Mouse (Mus musculus) limb, embryonic 12.5 days (tissue): ENCODE results near the gene Rcvrn. TPM values are rescaled to one million over a fixed set of nuclear protein-coding genes. Genes with fewer than 3 reads are reported as not detected.

Experiments used
- ATAC-seq: fragments of 200-750 bp; cut with Nextera tagmentation; 2 replicates; pipeline ENCODE4 v1.8.0; 2017; ENCODE audit warnings: low read depth, moderate TSS enrichment; ENCODE audit not compliant: insufficient number of reproducible peaks, insufficient read depth, low FRiP score, low TSS enrichment
- H3K27ac ChIP-seq: fragments of 300-500 bp; sonication (generic); 2 replicates; pipeline ENCODE4 v1.5.1; 2016; ENCODE audit warnings: mild to moderate bottlenecking, moderate library complexity
- H3K27me3 ChIP-seq: fragments of 300-500 bp; sonication (generic); 2 replicates; pipeline ENCODE4 v1.6.1; 2016; ENCODE audit warnings: mild to moderate bottlenecking, moderate library complexity
- H3K36me3 ChIP-seq: fragments of 300-500 bp; sonication (generic); 2 replicates; pipeline ENCODE4 v1.6.1; 2016; ENCODE audit warnings: mild to moderate bottlenecking, moderate library complexity
- H3K4me1 ChIP-seq: fragments of 300-500 bp; sonication (generic); replicated peaks from 2 replicates; pipeline ENCODE4 v1.6.1; 2016
- H3K4me2 ChIP-seq: fragments of 300-500 bp; sonication (generic); 2 replicates; pipeline ENCODE4 v1.6.1; 2016; ENCODE audit warnings: mild to moderate bottlenecking, moderate library complexity
- H3K4me3 ChIP-seq: fragments of 300-500 bp; sonication (generic); replicated peaks from 2 replicates; pipeline ENCODE4 v1.5.1; 2016; ENCODE audit warnings: mild to moderate bottlenecking
- H3K9ac ChIP-seq: fragments of 300-500 bp; sonication (generic); replicated peaks from 2 replicates; pipeline ENCODE4 v1.6.1; 2016; ENCODE audit warnings: mild to moderate bottlenecking, moderate library complexity
- H3K9me3 ChIP-seq: fragments of 300-500 bp; sonication (generic); 2 replicates; pipeline ENCODE4 v1.6.1; 2016; ENCODE audit warnings: mild to moderate bottlenecking, moderate library complexity
- whole genome bisulfite sequencing: fragments of 180-500 bp; shearing (Covaris S2); methylation state at CpG from one replicate; pipeline ENCODE4 v1.1.7; 2016; 5-methylcytosine and 5-hydroxymethylcytosine counted together
- polyA plus RNA-seq: library from polyadenylated mRNA; unstranded; fragments of >200 nt; fragmentation: Nextera tagmentation; extraction: Ambion mirVana; gene quantifications from 2 replicates; pipeline ENCODE4 v1.2.1, GENCODE M21; 2016

The Rcvrn gene
- polyA plus RNA-seq, 1 experiment from 2014 or later = not detected

DNA sequence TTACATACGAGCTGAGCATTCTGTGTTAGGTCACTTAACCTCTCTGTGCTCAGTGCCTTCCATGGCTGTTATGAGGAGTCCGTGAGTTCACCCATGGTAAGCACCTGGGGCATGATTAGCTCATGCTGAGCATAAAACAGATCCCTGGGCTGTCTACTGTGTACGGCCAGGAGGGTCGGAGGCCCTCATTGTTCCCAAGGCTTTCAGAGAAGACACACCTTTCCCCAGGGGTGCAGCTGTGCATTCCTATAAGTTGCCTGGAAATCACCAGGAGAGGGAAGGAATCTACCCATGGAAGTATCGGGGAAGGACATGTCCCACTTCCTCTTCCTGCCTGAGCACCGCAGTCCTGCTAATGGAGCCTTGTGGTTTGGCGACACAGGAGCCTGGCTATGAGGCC, 38.8 kb upstream of the Rcvrn start:
- peaks cover 13% of the 10 kb centered on the region for H3K4me1 ChIP-seq
- 83% methylated on average over 7 of the region's 7 CpGs for WGBS

DNA sequence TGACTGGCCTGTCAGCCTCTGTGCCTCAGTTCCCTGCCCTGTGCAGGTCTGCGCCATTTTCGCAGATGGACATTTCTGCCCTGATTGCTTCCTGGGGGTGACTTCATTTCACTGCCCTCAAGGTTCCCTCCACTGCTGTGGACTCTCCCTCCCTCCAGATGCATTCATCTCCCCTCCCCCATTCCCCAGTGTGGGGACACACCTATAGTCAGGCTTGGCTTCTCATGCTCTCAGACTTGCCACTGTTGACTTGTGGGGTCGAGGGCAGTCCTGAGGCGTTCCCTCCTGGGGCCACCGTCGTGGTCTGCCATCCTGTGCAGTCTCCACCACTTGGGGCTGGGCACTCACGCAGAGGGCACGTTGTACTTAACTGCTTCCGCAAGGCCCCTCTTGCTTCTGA, 38.3 kb upstream of the Rcvrn start:
- no peak overlapping the region for H3K4me3 ChIP-seq
- 92% methylated on average over 9 of the region's 9 CpGs for WGBS
- peaks cover 13% of the 10 kb centered on the region for H3K4me1 ChIP-seq
- no peaks in the 10 kb centered on the region; the same call in 1 of the 2 replicates for H3K27me3 ChIP-seq
- no peak overlapping the region for H3K9ac ChIP-seq
- ATAC-seq = no peak
- no peak overlapping the region for H3K4me2 ChIP-seq
- no peak overlapping the region for H3K27ac ChIP-seq
- no peaks in the 10 kb centered on the region for H3K9me3 ChIP-seq
- no peaks in the 10 kb centered on the region for H3K36me3 ChIP-seq

More for the DNA sequence above, 38.8 kb upstream of the Rcvrn start:
- H3K27ac ChIP-seq = no peak overlapping the region
- no peak for ATAC-seq
- H3K27me3 ChIP-seq = no peaks in the 10 kb centered on the region; the same call in 1 of the 2 replicates
- no peaks in the 10 kb centered on the region for H3K9me3 ChIP-seq
- H3K9ac ChIP-seq = no peak overlapping the region
- no peak overlapping the region for H3K4me2 ChIP-seq
- no peaks in the 10 kb centered on the region for H3K36me3 ChIP-seq
- no peak overlapping the region for H3K4me3 ChIP-seq

GRCm38 (mm10) chr11:67657685-67658382, 37.3 kb upstream of the Rcvrn start:
- no peak for ATAC-seq
- no peaks in the 10 kb centered on the region; the same call in 1 of the 2 replicates for H3K27me3 ChIP-seq
- H3K9me3 ChIP-seq = no peaks in the 10 kb centered on the region
- H3K9ac ChIP-seq = no peak overlapping the region
- no peak overlapping the region for H3K4me3 ChIP-seq
- 38% methylated on average over 11 of the region's 11 CpGs for WGBS
- H3K4me2 ChIP-seq = no peak overlapping the region
- no peaks in the 10 kb centered on the region for H3K36me3 ChIP-seq
- H3K27ac ChIP-seq = no peak overlapping the region
- H3K4me1 ChIP-seq = peaks cover 5% of the 10 kb centered on the region

DNA sequence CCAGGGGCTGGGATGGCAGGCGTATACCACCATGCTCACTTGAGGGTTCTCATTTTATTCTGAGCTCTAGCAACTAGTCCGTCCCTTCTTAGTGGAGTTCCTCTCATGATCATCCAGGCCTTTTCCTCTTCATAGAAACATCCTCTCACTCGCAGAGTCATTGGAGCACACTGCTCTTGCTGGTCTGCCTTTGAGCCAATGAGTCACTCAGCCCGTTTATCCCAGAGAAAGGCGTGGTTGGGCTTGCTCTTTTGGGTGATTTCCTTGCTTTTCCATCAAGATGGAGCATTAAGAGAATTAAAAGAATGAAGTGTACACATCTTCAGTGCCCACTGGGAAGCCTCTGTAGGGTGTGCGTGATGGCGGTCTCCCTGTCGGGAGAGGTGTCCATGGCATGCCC, 33.7 kb upstream of the Rcvrn start:
- 90% methylated on average over 8 of the region's 8 CpGs for WGBS
- no peak overlapping the region for H3K4me2 ChIP-seq
- no peak for ATAC-seq

DNA sequence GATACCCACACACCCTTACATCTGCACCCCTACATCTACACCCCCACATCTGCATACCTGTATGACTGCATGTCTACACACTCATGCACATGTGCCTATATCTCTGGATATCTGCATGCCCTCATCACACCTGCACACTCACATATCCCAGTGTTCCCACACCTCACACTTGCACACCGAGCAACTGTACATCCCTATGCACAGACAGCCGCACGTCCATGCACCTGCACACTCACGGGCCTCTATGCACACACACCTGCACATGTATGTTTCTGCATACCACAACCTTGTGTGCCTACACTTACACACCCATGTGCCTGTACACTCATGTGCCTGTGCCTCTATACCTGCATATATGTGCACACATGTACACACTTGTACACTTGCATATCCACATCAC, 31.7 kb upstream of the Rcvrn start:
- WGBS = 94% methylated on average over 4 of the region's 4 CpGs
- Histone ChIP-seq H3K9ac (no peak overlapping the region), H3K4me3 (no peak overlapping the region), H3K4me2 (no peak overlapping the region), H3K27me3 (no peaks in the 10 kb centered on the region; the same call in 1 of the 2 replicates), H3K9me3 (no peaks in the 10 kb centered on the region), H3K27ac (no peak overlapping the region), H3K36me3 (no peaks in the 10 kb centered on the region), H3K4me1 (no peaks in the 10 kb centered on the region)
- no peak for ATAC-seq

More for the DNA sequence above, 33.7 kb upstream of the Rcvrn start:
- Histone ChIP-seq H3K4me1 (no peaks in the 10 kb centered on the region), H3K27ac (no peak overlapping the region), H3K9ac (no peak overlapping the region), H3K4me3 (no peak overlapping the region), H3K9me3 (no peaks in the 10 kb centered on the region), H3K27me3 (no peaks in the 10 kb centered on the region; the same call in 1 of the 2 replicates), H3K36me3 (no peaks in the 10 kb centered on the region)

- H3K9me3 ChIP-seq = no peaks in the 10 kb centered on the region
- H3K4me2 ChIP-seq = no peak overlapping the region
- ATAC-seq = no peak
- H3K36me3 ChIP-seq = no peaks in the 10 kb centered on the region
- 95% methylated on average over 3 of the region's 3 CpGs for WGBS
- no peak overlapping the region for H3K4me3 ChIP-seq
- no peak overlapping the region for H3K9ac ChIP-seq
- H3K27ac ChIP-seq = no peak overlapping the region
- no peaks in the 10 kb centered on the region; the same call in 1 of the 2 replicates for H3K27me3 ChIP-seq
- no peaks in the 10 kb centered on the region for H3K4me1 ChIP-seq
Observed at GRCm38 (mm10) chr11:67664261-67664660, 30.9 kb upstream of the Rcvrn start.

DNA sequence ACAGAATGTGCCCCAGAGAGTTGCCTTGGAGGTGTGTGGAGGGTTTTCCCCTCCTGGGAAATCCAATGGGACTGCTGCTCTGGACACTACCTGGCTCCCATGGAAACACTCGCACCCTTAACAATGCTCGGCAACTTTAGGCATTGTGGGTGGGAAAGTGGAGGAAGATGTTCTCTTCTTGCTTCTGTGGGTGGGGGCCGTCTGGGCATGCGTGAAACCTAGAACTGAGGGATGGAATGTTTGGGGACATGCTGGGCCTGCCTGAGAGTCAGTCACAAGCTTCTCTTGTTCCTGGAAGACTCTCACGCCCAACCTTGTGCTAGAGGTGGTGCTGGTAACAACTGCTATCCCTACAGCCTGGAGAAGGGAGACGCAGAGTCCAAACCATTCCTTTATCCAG, 30.2 kb upstream of the Rcvrn start:
- Histone ChIP-seq H3K4me1 (no peaks in the 10 kb centered on the region), H3K27ac (no peak overlapping the region), H3K27me3 (no peaks in the 10 kb centered on the region; the same call in 1 of the 2 replicates), H3K9ac (no peak overlapping the region), H3K4me2 (no peak overlapping the region), H3K4me3 (no peak overlapping the region), H3K36me3 (no peaks in the 10 kb centered on the region), H3K9me3 (no peaks in the 10 kb centered on the region)
- 84% methylated on average over 6 of the region's 6 CpGs for WGBS
- ATAC-seq = no peak

DNA sequence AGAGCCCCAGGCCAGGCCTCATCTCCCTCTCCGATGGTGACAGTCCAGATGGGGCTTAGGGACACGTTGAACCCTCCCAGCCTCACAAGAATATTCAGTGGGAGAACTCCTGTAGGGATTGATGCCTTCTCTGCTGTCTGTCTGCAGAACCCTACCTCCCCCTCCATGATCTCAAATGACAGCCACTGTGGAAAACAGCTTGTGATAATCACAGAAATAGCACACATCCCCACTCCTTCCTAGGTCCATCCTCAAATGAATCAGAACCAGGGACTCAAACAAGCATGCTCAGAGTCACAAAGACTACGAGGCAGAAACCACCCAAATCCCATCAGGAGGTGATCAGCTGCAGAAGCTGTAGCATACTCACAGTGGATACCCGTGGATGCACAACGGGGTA, 29.0 kb upstream of the Rcvrn start:
- no peaks in the 10 kb centered on the region; the same call in 1 of the 2 replicates for H3K27me3 ChIP-seq
- no peaks in the 10 kb centered on the region for H3K4me1 ChIP-seq
- no peak for ATAC-seq
- no peaks in the 10 kb centered on the region for H3K36me3 ChIP-seq
- H3K4me3 ChIP-seq = no peak overlapping the region
- H3K27ac ChIP-seq = no peak overlapping the region
- H3K9me3 ChIP-seq = no peaks in the 10 kb centered on the region
- H3K9ac ChIP-seq = no peak overlapping the region
- WGBS = 80% methylated on average over 5 of the region's 5 CpGs
- H3K4me2 ChIP-seq = no peak overlapping the region

GRCm38 (mm10) chr11:67667531-67668332, 27.4 kb upstream of the Rcvrn start:
- Histone ChIP-seq H3K9ac (no peak overlapping the region), H3K27me3 (no peaks in the 10 kb centered on the region), H3K9me3 (no peaks in the 10 kb centered on the region), H3K4me3 (no peak overlapping the region), H3K36me3 (no peaks in the 10 kb centered on the region), H3K27ac (no peak overlapping the region), H3K4me1 (no peaks in the 10 kb centered on the region), H3K4me2 (no peak overlapping the region)
- no peak for ATAC-seq
- WGBS = 90% methylated on average over 13 of the region's 13 CpGs

DNA sequence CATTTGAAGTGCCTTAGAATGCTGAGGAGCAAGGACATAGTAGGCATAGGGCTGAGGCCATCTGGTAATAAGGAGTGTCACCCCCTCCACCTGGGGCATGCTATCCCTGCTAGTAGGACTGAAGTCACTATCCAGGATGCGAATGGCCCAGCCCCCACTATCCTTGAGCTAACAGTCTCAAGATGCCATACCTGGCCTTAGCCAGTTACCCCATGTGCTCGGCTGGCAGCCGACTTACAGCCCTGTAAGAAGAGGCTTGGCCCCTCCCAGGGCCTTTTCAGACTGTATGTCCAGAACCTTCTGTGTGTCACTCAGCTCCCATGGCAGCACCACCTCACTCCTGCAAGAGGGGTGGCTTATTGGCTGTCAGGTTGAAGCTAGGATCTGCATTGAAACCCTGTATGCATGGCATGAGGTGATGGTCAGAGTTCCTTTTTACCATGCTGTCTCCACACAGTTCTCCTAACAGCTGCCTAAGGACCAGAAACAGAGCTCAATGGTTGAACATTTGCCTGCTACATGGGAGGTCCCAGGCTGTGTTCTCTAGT, 26.6 kb upstream of the Rcvrn start:
- H3K27me3 ChIP-seq = no peaks in the 10 kb centered on the region
- H3K4me1 ChIP-seq = no peaks in the 10 kb centered on the region
- 82% methylated on average over 3 of the region's 3 CpGs for WGBS
- H3K36me3 ChIP-seq = no peaks in the 10 kb centered on the region
- H3K4me2 ChIP-seq = no peak overlapping the region
- H3K4me3 ChIP-seq = no peak overlapping the region
- ATAC-seq = no peak
- H3K27ac ChIP-seq = no peak overlapping the region
- no peaks in the 10 kb centered on the region for H3K9me3 ChIP-seq
- H3K9ac ChIP-seq = no peak overlapping the region

- Histone ChIP-seq H3K27ac (no peak overlapping the region), H3K4me3 (no peak overlapping the region), H3K36me3 (no peaks in the 10 kb centered on the region), H3K9ac (no peak overlapping the region), H3K4me2 (no peak overlapping the region), H3K27me3 (no peaks in the 10 kb centered on the region), H3K4me1 (no peaks in the 10 kb centered on the region), H3K9me3 (no peaks in the 10 kb centered on the region)
- ATAC-seq = no peak
- 94% methylated on average over 6 of the region's 6 CpGs for WGBS
Observed at GRCm38 (mm10) chr11:67670031-67670430, 25.1 kb upstream of the Rcvrn start.
